Mouse (Mus musculus): Measurements from ENCODE around the gene Mrpl3. TPM values are rescaled to one million over a fixed set of nuclear protein-coding genes. Genes with fewer than 3 reads are reported as not detected.

The Mrpl3 gene
- total RNA-seq (2017), result 30.0 and 34.1 TPM in 2 replicates

DNA sequence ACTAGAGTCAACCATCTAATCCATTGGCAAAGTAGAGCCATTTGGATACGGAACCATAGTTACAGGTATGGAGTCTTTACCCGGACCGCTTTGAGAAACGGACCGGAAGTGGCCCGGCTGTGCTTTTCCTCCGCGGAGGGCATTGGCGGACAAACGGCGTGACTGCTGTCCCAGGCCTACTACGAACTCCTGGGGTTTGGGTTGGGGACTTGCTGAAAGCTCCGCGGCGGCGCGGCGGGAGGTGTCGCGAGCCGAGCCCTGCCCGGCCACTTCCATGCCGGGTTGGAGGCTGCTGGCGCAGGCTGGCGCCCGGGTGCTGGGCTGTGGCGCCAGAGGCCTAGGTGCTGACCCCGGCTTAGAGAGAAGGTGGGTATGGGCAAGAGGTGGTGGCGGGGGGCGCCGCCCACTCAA, at the start of gene Mrpl3:
TSS of gene Mrpl3 (plus strand) at position 93 of the 411 bp plus-strand sequence.
- peak; percentile 94 for ATAC-seq (ENCODE audit: extremely low read depth, insufficient number of reproducible peaks, low FRiP score, poor library complexity, severe bottlenecking)

DNA sequence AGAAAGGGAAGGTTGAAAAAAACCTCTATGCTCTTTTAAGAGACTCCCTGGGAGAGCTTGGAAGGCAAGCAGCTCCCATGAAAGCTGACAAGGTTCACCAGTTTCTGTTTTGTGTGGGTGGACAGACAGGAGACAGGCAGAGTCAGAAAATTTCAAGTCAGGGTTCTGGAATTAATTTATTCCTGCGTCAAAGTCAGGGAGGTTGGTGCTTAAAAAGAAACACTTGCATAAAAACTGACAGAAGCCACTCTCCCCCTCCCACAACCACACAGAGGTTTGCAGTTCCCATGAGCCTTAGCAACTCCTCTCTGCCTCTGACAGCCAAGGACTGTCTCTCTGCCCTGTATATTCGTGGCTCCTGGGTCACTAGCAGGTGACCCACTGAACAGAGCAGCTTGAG, 42.3 kb upstream of the Mrpl3 start:
- ATAC-seq (ENCODE audit: extremely low read depth, insufficient number of reproducible peaks, low FRiP score, poor library complexity, severe bottlenecking), result no peak

DNA sequence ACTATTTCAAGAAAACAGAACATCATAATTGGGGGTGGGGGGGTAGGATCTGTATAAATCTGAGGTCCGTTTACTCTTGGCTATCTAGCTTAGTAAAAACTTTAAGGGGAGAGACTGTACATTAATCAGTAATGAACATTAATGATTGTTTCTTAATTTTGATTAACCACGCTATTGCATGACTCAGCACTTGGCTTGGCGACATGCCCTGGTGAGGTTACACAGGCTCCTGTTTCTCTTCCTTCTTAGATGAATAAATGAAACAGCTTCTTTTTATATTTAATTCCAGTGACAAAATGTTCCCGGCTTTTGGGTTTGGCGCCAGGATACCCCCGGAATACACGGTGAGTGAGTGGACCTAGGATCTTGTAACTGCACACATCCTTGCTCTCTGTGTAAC, 34.9 kb upstream of the Mrpl3 start:
- ATAC-seq (ENCODE audit: extremely low read depth, insufficient number of reproducible peaks, low FRiP score, poor library complexity, severe bottlenecking), result no peak

DNA sequence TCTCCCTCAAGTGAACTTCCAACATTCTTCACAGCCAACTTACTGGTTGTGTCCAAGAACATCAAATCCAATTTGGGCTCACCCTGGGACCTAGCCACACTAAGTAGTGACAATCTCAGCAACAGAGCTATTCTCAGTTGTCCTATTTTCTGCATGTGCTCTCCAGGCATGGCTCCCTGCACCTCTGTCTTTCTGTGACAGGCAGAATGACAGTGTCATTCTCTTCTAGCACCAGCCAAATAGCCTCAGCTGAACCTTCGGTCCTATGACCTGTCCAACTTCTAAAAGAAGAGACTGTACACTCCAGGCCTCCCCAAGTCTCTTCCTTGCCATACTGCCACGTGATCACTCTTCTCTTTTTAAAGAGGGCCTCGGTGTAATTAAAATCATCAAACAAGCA, 24.7 kb upstream of the Mrpl3 start:
- no peak for ATAC-seq (ENCODE audit: extremely low read depth, insufficient number of reproducible peaks, low FRiP score, poor library complexity, severe bottlenecking)

DNA sequence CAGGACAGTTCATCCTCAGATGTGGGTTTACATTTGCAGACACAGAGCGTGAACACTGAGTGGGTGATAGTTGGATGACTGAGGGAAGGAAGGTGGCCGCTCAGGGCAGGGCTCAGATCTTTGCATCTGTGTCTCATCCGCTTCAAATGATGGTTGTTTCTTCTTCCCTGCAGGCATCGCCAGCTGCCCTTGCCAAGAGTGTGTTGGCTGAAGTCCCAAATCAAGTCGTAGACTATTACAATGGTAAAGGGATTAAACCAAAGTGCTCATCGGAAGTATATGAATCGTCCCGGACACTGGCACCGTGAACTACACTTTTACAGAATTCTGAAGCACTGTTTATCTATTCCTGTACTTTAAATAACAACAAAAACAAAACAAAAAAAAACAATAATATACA, 20.5 kb upstream of the Mrpl3 start:
- no peak for ATAC-seq (ENCODE audit: extremely low read depth, insufficient number of reproducible peaks, low FRiP score, poor library complexity, severe bottlenecking)

DNA sequence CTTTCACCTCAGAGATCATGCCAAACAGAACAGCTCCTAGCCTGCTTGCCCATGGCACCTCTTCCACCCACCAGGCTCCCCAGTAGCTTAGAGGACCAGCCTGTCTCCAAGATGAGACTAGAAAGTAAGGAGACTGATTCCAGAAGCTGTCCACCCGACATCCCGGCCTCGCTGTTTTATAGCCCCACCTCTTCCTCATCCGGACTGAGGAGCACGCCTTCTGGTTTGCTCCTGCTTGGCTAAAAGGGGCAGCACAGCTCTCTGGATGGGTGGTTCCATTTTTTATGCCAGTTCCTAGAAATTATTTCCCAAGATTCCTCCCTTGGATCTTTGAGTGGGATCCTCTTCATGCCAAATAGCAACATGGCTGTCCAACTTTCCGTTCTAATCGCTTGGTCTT, 19.4 kb upstream of the Mrpl3 start:
- ATAC-seq (ENCODE audit: extremely low read depth, insufficient number of reproducible peaks, low FRiP score, poor library complexity, severe bottlenecking), result no peak

DNA sequence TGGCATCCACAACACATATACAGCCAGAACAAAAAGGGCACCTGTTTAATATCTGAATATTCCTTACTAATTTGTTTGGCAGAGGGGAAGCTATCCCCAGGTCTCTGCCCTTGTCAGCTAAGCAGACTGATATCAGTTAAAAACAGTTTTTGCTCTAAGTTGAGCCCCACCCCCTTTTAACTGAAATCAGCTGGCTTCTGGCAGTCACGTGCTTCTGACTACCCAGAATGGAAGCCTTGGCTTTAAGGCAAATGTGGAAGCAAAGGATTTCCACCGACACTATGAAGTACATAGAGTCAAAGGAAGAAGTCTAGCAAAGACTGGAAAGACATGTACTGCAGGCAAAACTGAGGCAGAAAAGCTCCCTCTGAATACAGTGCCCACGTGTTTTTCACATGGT, 15.2 kb upstream of the Mrpl3 start:
- no peak for ATAC-seq (ENCODE audit: extremely low read depth, insufficient number of reproducible peaks, low FRiP score, poor library complexity, severe bottlenecking)

DNA sequence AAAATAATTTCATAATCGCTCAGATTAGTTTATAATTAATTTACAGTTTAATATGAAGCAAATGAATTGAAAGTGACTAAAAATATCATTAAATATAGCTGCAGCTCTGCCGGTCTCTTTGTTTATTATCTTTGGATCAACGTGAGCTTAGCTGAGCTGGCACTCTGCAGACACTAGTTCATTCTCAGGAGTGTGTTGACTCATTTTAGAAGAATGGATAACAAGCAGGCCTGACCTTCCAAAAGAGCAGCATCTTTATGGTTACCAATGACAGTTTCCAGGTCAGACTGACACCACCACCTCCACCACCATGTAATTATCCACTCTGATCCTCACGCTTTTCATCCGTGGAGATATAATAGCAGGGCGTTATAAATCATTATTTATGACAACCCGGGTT, 7.0 kb upstream of the Mrpl3 start:
- no peak for ATAC-seq (ENCODE audit: extremely low read depth, insufficient number of reproducible peaks, low FRiP score, poor library complexity, severe bottlenecking)

DNA sequence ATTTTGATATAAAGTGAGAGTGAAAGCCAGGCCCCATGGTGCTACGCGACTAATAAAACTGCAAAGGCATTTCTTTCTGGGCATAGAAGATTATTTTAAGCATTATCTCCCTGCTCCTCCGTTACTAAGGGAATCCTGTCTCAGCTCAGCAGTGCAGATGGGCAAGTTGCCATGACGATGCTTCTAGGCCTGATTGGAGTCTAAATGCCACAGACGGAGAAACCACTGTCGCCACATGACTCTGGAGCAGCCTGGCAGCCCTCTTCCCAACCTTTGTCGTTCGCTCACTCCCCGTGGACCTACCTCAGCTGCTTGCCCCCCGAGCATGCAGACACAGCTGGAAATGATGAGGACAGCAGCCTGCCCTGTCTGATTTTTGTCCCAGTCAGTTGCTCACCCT, 4.7 kb upstream of the Mrpl3 start:
- ATAC-seq (ENCODE audit: extremely low read depth, insufficient number of reproducible peaks, low FRiP score, poor library complexity, severe bottlenecking), result no peak

DNA sequence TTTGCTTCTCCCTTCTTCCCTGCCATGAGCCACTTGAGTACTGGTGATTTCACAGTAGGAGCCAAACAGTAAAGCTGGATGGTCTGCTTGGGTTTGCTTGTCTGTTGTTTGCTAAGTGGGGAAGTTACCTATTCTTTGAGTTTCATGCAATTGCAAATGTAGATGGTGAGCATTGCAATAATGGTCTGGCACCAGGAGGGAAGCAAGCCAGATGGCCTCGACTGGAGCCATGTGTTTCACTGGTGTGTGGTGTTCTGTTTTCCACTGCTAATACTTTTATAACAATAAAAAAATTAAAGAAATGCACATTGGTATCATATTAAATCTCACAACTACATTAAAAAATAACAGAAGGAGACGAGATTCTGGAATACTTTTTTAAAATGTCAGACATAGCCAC, 3.4 kb upstream of the Mrpl3 start:
- ATAC-seq (ENCODE audit: extremely low read depth, insufficient number of reproducible peaks, low FRiP score, poor library complexity, severe bottlenecking), result no peak

DNA sequence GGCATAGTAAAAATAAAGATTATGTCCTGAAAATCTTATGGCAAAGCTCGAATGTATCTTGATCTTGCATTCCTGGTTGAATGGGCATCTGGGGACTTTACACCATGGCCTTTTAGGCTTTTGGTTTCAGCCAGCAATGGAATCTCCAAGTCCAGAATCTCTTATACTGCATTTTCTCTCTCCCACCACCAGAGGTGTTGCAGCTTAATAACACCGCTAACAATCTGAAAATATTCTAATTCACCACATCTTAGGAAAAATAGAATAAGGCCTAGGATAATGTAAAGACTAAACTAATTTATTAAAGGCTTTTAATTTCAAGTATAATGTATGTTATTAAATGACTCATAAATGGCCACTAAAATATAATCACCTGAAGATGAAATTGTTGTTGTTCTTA, 2.8 kb upstream of the Mrpl3 start:
- ATAC-seq (ENCODE audit: extremely low read depth, insufficient number of reproducible peaks, low FRiP score, poor library complexity, severe bottlenecking), result no peak

DNA sequence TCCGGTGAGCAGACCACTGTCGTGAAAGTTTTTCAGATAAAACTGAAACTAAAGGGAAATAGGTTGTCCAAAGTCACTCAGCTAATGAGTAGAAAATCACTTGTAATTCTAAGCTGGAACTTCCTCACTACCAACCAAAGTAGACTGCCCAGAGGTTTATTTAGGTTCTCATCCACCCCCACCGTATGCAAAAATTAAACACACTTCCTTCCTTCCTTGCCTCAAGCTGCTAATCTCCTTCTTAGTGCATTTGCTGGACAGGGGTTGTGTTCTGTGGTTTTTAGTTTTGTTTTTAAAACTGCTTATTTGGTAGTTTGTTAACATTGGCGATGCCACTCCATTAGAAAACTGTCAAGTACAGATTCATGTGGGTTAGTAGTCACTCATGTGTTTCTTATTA, 773 bp downstream of the Mrpl3 start:
- peak; percentile 10; the same call in 1 of the 2 replicates for ATAC-seq (ENCODE audit: extremely low read depth, insufficient number of reproducible peaks, low FRiP score, poor library complexity, severe bottlenecking)

DNA sequence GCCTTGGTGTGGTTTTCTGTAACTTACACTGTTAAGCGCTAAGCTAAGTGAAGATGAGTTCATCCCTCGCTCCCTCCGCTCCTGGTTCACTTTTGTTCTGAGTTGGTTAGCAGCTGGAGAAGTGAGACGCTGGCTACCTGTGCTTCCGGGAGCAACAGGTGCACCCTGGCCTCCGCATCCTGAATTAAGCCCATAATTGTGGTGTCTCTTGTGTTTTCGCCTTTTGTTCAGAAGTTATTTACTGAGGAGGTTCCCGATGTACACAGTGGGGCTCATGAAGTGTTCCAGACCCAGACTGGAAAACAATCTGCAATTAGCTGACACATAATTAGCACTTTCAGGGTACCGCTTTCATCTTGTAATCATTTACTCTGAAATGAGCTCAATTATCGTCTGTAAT, 16.1 kb downstream of the Mrpl3 start:
- no peak for ATAC-seq (ENCODE audit: extremely low read depth, insufficient number of reproducible peaks, low FRiP score, poor library complexity, severe bottlenecking)

DNA sequence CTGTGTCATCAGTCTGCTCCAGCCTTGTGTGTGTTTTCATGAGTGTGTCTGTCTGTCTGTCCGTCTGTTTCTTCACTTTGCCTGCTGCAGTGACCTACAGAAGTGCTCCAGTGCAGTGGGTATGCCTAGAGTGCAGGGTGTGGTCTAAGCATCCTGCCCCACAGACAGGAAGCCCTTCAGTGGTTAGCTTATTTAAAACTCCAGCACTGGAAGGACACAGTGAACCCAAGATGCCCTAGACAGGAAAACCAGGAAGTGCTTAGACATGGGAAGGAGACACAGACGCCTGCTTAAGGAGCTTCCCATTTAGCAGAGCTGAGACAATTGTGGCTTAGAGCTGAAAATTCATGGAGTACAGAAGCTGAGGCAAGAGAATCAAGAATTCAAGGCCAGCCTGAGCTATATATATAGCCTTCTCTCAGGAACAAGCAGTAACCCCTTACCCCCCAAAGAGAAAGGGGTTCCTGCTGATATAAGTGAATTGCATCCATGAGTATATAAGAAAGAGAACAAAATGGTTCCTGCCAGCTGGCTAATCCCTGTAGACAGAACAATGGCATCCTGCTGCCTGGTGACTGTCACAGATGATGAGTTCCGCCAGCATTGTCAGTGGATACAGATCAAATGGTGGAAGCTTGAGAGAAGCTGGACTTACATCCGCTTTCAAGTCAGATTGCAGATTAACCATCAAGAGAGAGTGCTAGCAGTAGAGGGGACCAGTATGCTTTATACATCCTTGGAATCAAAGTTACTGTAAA, 20.1 kb downstream of the Mrpl3 start:
- ATAC-seq (ENCODE audit: extremely low read depth, insufficient number of reproducible peaks, low FRiP score, poor library complexity, severe bottlenecking), result no peak

DNA sequence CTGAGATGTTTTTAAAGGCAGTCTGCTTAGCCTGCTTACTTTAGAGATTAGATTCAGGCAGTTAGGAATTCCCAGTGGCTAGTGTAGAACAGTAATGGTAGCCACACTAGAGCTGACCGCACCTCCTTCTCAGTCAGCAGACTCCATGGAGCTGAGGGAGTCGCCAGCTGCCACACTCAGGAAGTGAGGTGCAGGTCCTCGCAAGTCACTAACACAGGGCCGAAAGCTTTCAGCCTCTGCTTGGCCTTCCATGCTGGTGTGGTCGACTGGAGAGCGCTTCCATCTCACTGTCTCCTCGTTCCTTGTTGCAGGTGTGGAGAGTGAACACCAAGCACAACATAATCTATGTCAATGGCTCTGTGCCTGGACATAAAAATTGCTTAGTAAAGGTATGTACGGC, 21.8 kb downstream of the Mrpl3 start:
- no peak for ATAC-seq (ENCODE audit: extremely low read depth, insufficient number of reproducible peaks, low FRiP score, poor library complexity, severe bottlenecking)

DNA sequence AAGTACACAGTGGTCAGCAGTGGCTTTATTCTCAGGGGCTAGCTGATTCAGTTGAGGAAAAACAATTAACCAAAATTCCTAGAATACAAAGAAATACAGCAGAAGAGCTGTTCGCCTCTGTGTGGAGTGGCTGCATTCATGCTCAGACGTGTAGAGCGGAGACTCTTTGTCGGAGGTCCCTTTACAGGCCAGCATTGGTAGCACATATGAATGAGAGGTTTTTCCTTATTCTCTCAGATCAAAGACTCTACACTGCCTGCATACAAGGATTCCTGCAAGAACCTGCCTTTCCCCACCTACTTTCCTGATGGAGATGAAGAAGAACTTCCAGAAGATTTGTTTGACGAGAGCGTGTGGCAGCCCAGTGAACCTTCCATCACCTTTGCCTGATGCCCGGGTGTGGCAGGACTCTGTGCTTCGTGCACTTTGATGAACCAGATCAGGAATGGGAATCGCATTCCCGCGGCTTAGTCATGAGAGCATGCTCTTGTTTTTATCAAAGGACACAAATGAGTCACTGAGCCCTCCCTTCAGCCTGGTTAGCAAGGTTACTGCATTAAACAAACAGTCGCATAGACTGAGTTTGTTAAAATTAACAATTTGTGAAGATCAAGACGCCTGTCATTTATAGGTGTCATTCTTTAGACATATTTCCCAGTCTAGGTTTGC, 23.9 kb downstream of the Mrpl3 start:
- no peak for ATAC-seq (ENCODE audit: extremely low read depth, insufficient number of reproducible peaks, low FRiP score, poor library complexity, severe bottlenecking)

DNA sequence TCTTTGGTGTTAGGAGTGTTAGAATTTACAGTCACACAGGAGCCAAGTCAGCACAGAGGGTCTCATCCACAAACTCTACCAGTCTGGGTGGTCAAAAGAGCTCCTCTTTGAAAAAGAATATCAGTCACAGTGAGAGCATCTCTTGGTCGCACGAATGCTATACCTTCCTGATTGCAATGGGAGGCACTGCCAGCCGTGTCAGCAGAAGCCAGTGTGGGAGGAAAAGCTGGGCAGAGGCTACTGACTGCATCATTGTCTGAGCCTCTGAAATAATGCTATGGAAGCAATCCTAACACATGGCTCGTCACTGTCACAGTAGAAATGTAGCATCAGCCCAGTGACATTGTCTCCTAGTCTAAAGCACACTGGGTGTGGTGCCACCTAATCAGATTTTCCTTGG, 25.4 kb downstream of the Mrpl3 start:
- ATAC-seq (ENCODE audit: extremely low read depth, insufficient number of reproducible peaks, low FRiP score, poor library complexity, severe bottlenecking), result no peak

DNA sequence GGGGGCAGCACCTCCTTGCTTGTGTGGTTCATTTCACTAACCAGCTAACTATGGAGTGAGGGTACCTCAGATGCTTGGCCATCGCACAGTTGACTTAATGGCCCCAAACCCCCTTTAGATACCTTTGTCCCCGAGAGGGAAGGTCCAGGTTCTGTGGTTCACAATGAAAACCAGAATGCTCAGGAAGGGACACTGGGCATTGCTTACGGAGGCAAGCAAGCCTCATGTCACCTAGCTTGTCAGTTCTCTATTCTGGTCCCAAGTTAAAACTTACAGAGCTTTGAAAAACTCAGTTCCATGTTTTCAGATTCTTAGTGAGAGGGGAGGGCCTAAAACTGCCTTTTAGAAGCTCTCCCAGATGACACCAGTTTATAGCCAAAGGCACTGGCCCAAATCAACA, 27.2 kb downstream of the Mrpl3 start:
- ATAC-seq (ENCODE audit: extremely low read depth, insufficient number of reproducible peaks, low FRiP score, poor library complexity, severe bottlenecking), result no peak

DNA sequence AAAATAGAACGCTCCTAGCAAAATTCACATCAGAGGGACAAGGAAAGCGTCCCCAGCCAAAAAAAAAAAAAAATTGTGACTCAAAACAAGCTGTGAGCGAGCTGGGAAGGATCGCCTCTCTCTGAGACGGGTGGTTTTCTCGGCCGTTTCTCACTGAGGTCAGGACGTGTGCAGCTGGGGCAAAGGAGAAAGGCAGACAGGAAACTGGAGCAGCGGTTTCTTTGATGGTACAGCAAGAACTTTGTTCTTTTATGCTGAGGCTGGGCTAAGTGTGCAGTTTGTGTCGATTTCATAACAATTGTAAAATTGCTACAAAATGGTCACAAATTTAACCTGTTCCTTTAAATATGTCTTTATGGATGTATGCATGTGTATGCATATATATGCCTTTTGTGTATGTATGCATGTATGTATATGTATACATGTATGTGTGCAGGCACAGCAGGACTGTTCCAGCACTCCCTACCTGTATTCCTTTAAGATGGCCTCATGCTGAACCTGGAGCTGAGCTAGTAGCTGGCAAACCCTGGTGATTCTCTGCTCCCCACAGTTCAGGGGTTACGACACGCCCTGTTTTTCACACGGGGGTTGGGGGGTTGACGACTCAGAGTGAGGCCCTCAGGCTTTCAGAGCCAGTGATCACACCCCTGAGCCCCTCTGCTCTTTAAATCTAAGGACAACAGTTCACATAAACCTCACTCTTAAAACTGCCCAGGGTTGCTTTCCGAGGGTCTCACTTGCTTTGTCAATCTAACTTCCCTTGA, 48.0 kb downstream of the Mrpl3 start:
- 0 out of 2 replicates have a peak, but pooled peaks have one; percentile 13 for ATAC-seq (ENCODE audit: extremely low read depth, insufficient number of reproducible peaks, low FRiP score, poor library complexity, severe bottlenecking)

DNA sequence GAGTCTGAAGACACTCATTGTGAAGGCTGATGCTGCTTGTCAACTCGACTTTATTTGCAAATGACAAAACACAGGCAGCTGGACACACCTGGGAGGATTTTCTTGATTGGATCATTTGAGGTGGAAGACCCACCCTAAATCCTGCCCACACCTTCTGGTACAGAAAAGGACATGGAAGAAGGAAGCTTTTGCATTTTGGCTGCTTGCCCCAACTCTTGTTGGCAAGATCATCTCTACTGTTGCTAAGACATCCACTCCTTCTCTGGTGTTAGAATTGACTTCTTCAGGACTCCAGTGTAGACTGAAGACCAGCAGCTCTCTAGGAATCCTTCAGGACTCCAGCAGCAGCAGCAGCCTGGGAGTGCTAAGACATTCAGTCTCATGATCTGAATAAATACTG, 48.9 kb downstream of the Mrpl3 start:
- no peak for ATAC-seq (ENCODE audit: extremely low read depth, insufficient number of reproducible peaks, low FRiP score, poor library complexity, severe bottlenecking)
